9 mouse cellular contexts compared by ENCODE assay signal in the genomic region with DNA sequence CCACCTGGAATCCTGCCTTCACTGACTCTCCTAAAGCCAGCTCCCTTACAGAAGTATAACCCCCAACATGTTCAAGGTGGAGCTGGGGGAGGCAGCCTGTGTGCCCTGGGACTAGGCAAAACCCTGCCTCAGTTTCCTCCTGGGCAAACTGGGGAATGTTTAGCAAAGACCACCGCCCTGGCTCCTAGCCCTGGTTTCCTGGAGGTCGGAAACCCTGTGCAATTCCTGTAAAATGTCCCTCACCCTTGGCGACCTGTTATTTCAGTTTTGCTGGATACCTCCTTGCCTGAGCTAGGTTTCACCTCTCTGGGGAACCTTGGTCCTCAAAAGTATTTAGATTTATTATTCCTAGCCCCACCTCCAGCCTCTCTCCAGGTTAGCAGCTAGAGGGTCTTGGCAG. TPM values are rescaled to one million over a fixed set of nuclear protein-coding genes. Genes with fewer than 3 reads are reported as not detected.
A peak's percentile ranks its signal among the peaks of the same experiment; 100 is the strongest.
DNase-seq lines count a peak whose midpoint lies in the region; ATAC-seq and TF ChIP-seq lines count a peak whose summit lies in the region.
"Had no signal": no experiment of that assay in that cellular context is flagged by ENCODE, and none has a peak within 500 bp of the region (broad histone marks: within the 10 kb centered on the region; RNA-seq: fewer than 3 reads in every experiment).

No protein-coding gene starts in this region.

- peak overlapping the region; percentile 71 for H3K4me2 ChIP-seq in heart, embryonic 14.5 days (ENCODE audit: low read length)
- H3K4me2 ChIP-seq in midbrain, postnatal 0 days (ENCODE audit: low read depth, low read length, poor library complexity, severe bottlenecking): no peak overlapping the region

- H3K27ac ChIP-seq in left cerebral cortex, adult 2 months: peak overlapping the region; percentile 71
- peak overlapping the region; percentile 69 to 94 for H3K27ac ChIP-seq in heart, embryonic 14.5 days (replicated peaks in 1 of 2; ENCODE audit: control insufficient read depth in 1 of 2, insufficient read depth in 1 of 2, low read depth in 2 of 2, low read length in 2 of 2)
- no peak overlapping the region for H3K27ac ChIP-seq in midbrain, postnatal 0 days (ENCODE audit: low read depth, low read length)

- peaks cover 2% of the 10 kb centered on the region; the same call in 1 of the 2 replicates for H3K27me3 ChIP-seq in heart, embryonic 14.5 days (ENCODE audit: control insufficient read depth, insufficient read depth, low read length)
- no peaks in the 10 kb centered on the region for H3K27me3 ChIP-seq in midbrain, postnatal 0 days (ENCODE audit: insufficient read depth, low read length)

- ATAC-seq in heart, embryonic 14.5 days (ENCODE audit: insufficient number of reproducible peaks, insufficient read depth, low FRiP score, low read depth): no peak
- ATAC-seq in midbrain, postnatal 0 days (ENCODE audit: low FRiP score): no peak

- H3K36me3 ChIP-seq in heart, embryonic 14.5 days (ENCODE audit: control insufficient read depth, insufficient read depth, low read length): peaks cover 12% of the 10 kb centered on the region; the same call in 1 of the 2 replicates
- H3K36me3 ChIP-seq in midbrain, postnatal 0 days (ENCODE audit: insufficient read depth, low read length): no peaks in the 10 kb centered on the region

- TF ChIP-seq CTCF in left cerebral cortex, adult 2 months (IDR thresholded peaks at IDR 0.05): no peak
- no peak for TF ChIP-seq CTCF in midbrain, postnatal 0 days (IDR thresholded peaks at IDR 0.05)

- H3K9ac ChIP-seq in heart, embryonic 14.5 days (ENCODE audit: low read length): peak overlapping the region; percentile 73
- peak overlapping the region; percentile 55; the same call in 1 of the 2 replicates for H3K9ac ChIP-seq in midbrain, postnatal 0 days (replicated peaks; ENCODE audit: low read length, poor library complexity, severe bottlenecking)

- DNase-seq in adrenal gland, adult (ENCODE audit: inconsistent age in 2 of 2, low spot score in 1 of 2): peak; percentile 49 to 68
- DNase-seq in adrenal gland, postnatal 4 days (ENCODE audit: low spot score in 2 of 2): no peak
- DNase-seq in left cerebral cortex, adult 2 months (ENCODE audit: extremely low spot score in 1 of 2, low spot score in 2 of 2): no peak
- no peak for DNase-seq in left cerebral cortex, adult 8-10 months (ENCODE audit: low spot score in 2 of 2)
- DNase-seq in midbrain, postnatal 0 days (ENCODE audit: low spot score): no peak
- no peak for DNase-seq in left cerebral cortex, postnatal 14 days (ENCODE audit: low spot score in 2 of 2)
- no peak for DNase-seq in embryo, embryonic 9.5 days (ENCODE audit: extremely low spot score)

- 87% methylated on average over 3 of the region's 3 CpGs for WGBS in heart, embryonic 14.5 days
- 82% methylated on average over 3 of the region's 3 CpGs for WGBS in midbrain, postnatal 0 days

- H3K9me3 ChIP-seq in heart, embryonic 14.5 days (ENCODE audit: control insufficient read depth, low read length): no peaks in the 10 kb centered on the region
- H3K9me3 ChIP-seq in midbrain, postnatal 0 days (ENCODE audit: low read length): no peaks in the 10 kb centered on the region

- intact Hi-C loops in left cerebral cortex, adult 2 months (cut with DNase I): no loop called here
- intact Hi-C loops in left cerebral cortex, postnatal 14 days (cut with DNase I): loop anchor here (10.0 kb wide), 1 partner anchor 175 kb away; no protein-coding TSS in a partner anchor

- H3K4me3 ChIP-seq in left cerebral cortex, adult 2 months: no peak overlapping the region
- no peak overlapping the region for H3K4me3 ChIP-seq in heart, embryonic 14.5 days (ENCODE audit: control insufficient read depth in 1 of 2, insufficient read depth in 1 of 2, low read depth in 1 of 2, low read length in 2 of 2)
- no peak overlapping the region for H3K4me3 ChIP-seq in midbrain, postnatal 0 days (ENCODE audit: low read depth, low read length)

- peaks cover 26 to 42% of the 10 kb centered on the region in 2 experiments for H3K4me1 ChIP-seq in heart, embryonic 14.5 days (ENCODE audit: control insufficient read depth in 2 of 2, insufficient read depth in 2 of 2, low read length in 2 of 2)
- peaks cover 6% of the 10 kb centered on the region; the same call in 1 of the 2 replicates for H3K4me1 ChIP-seq in midbrain, postnatal 0 days (ENCODE audit: insufficient read depth, low read length)

RNA-seq across cellular contexts. Expression of a gene that starts 1.1 kb away (rescaled TPM):
- 10 to 100 TPM; 81.8 to 93.0 TPM for total RNA-seq in adrenal gland, postnatal 4 days (2021)
- 1 to 10 TPM; 1.3 to 1.6 TPM for total RNA-seq in left cerebral cortex, adult 2 months (2021)
- 1 to 10 TPM; 1.7 to 4.0 (median 2.0) TPM for total RNA-seq in left cerebral cortex, adult 8-10 months (2022)
- polyA plus RNA-seq in heart, embryonic 14.5 days (2014; fragmentation: Nextera tagmentation; extraction: Ambion mirVana): 38.4 and 41.1 TPM in 2 replicates
- 2.4 and 2.7 TPM in 2 replicates for total RNA-seq in midbrain, postnatal 0 days (2014; rRNA removed)
- 8.6 and 10.4 TPM in 2 replicates for polyA plus RNA-seq in midbrain, postnatal 0 days (2015; fragmentation: Nextera tagmentation; extraction: Ambion mirVana)
- total RNA-seq in left cerebral cortex, postnatal 14 days (2021): 1 to 10 TPM; 7.7 to 9.0 TPM

RNA-seq across cellular contexts. Expression of a gene that starts 14.3 kb away (rescaled TPM):
- total RNA-seq in adrenal gland, postnatal 4 days (2021): 1 to 10 TPM in 1 of 2 experiments, under 1 TPM in 1; 0.79 to 1.3 TPM
- 10 to 100 TPM; 20.8 to 22.9 TPM for total RNA-seq in left cerebral cortex, adult 2 months (2021)
- 10 to 100 TPM; 16.2 to 23.4 (median 18.3) TPM for total RNA-seq in left cerebral cortex, adult 8-10 months (2022)
- not detected in 2 replicates for polyA plus RNA-seq in heart, embryonic 14.5 days (2014; fragmentation: Nextera tagmentation; extraction: Ambion mirVana)
- total RNA-seq in midbrain, postnatal 0 days (2014; rRNA removed): 1.1 and 2.4 TPM in 2 replicates
- polyA plus RNA-seq in midbrain, postnatal 0 days (2015; fragmentation: Nextera tagmentation; extraction: Ambion mirVana): 0.49 and 0.65 TPM in 2 replicates
- 10 to 100 TPM; 16.7 to 20.6 TPM for total RNA-seq in left cerebral cortex, postnatal 14 days (2021)
- polyA plus RNA-seq: gonadal fat pad, adult 2 months had no signal

RNA-seq across cellular contexts. Expression of a gene that starts 35.1 kb away (rescaled TPM):
- total RNA-seq in adrenal gland, postnatal 4 days (2021): 1 to 10 TPM in 1 of 2 experiments, under 1 TPM in 1; 0.64 to 1.3 TPM
- under 1 TPM in 1 of 2 experiments, not detected in 1; 0.07 TPM for total RNA-seq in left cerebral cortex, adult 2 months (2021)
- under 1 TPM; 0.26 to 0.94 (median 0.42) TPM for total RNA-seq in left cerebral cortex, adult 8-10 months (2022)
- 0.16 and 0.19 TPM in 2 replicates for polyA plus RNA-seq in heart, embryonic 14.5 days (2014; fragmentation: Nextera tagmentation; extraction: Ambion mirVana)
- 0.33 and 0.38 TPM in 2 replicates for total RNA-seq in midbrain, postnatal 0 days (2014; rRNA removed)
- 0.19 and 0.22 TPM in 2 replicates for polyA plus RNA-seq in midbrain, postnatal 0 days (2015; fragmentation: Nextera tagmentation; extraction: Ambion mirVana)
- total RNA-seq in left cerebral cortex, postnatal 14 days (2021): under 1 TPM in 1 of 2 experiments, not detected in 1; 0.11 TPM

RNA-seq across cellular contexts. Expression of a gene that starts 42.4 kb away (rescaled TPM):
- 10 to 100 TPM in 1 of 2 experiments, 1 to 10 TPM in 1; 9.4 to 10.4 TPM for total RNA-seq in adrenal gland, postnatal 4 days (2021)
- total RNA-seq in left cerebral cortex, adult 2 months (2021): 1 to 10 TPM in 1 of 2 experiments, under 1 TPM in 1; 0.98 to 3.9 TPM
- 1 to 10 TPM; 1.3 to 8.2 (median 4.9) TPM for total RNA-seq in left cerebral cortex, adult 8-10 months (2022)
- 8.1 and 10.0 TPM in 2 replicates for polyA plus RNA-seq in heart, embryonic 14.5 days (2014; fragmentation: Nextera tagmentation; extraction: Ambion mirVana)
- 1.7 and 2.6 TPM in 2 replicates for total RNA-seq in midbrain, postnatal 0 days (2014; rRNA removed)
- 4.3 and 4.9 TPM in 2 replicates for polyA plus RNA-seq in midbrain, postnatal 0 days (2015; fragmentation: Nextera tagmentation; extraction: Ambion mirVana)
- total RNA-seq in left cerebral cortex, postnatal 14 days (2021): 1 to 10 TPM; 2.3 to 4.6 TPM

Comparison
In these comparisons a context has a peak if more than half of its experiments do, and no peak if none do; other contexts are left out.
1. DNase-seq: peak in adrenal gland, adult (2 of 2); none in adrenal gland, postnatal 4 days (0 of 2), left cerebral cortex, adult 2 months (0 of 2), left cerebral cortex, adult 8-10 months (0 of 2), midbrain, postnatal 0 days (single experiment), left cerebral cortex, postnatal 14 days (0 of 2) and embryo, embryonic 9.5 days (single experiment).
2. RNA of a gene that starts 1.1 kb away (total RNA-seq): 81.8 to 93.0 TPM in adrenal gland, postnatal 4 days; 7.7 to 9.0 TPM in left cerebral cortex, postnatal 14 days, 2.4 to 2.7 TPM in midbrain, postnatal 0 days, 1.7 to 4.0 TPM in left cerebral cortex, adult 8-10 months and 1.3 to 1.6 TPM in left cerebral cortex, adult 2 months; every median in the first group is over 4 times any median in the second.